Mouse (Mus musculus) intestine, embryonic 15.5 days (tissue): ENCODE results near the gene Emilin3. TPM values are rescaled to one million over a fixed set of nuclear protein-coding genes. Genes with fewer than 3 reads are reported as not detected.
"Not testable (repeated sequence)": the region's sequence is repeated elsewhere in the genome, so short reads cannot be mapped to it uniquely, and the experiment has no call there.

Experiments used
- ATAC-seq: fragments of 200-750 bp; cut with Nextera tagmentation; 2 replicates; pipeline ENCODE4 v1.8.0; 2017; ENCODE audit warnings: moderate TSS enrichment, moderate library complexity
- H3K27ac ChIP-seq: fragments of 300-500 bp; sonication (generic); 2 replicates; pipeline ENCODE4 v1.5.1; 2015; ENCODE audit warnings: mild to moderate bottlenecking, inconsistent platforms
- H3K27me3 ChIP-seq: fragments of 300-500 bp; sonication (generic); replicated peaks from 2 replicates; pipeline ENCODE4 v1.6.1; 2015; ENCODE audit warnings: inconsistent platforms
- H3K36me3 ChIP-seq: fragments of 300-500 bp; sonication (generic); 2 replicates; pipeline ENCODE4 v1.6.1; 2015; ENCODE audit warnings: inconsistent platforms
- H3K4me1 ChIP-seq: fragments of 300-500 bp; sonication (generic); replicated peaks from 2 replicates; pipeline ENCODE4 v1.6.1; 2015; ENCODE audit warnings: inconsistent platforms
- H3K4me2 ChIP-seq: fragments of 300-500 bp; sonication (generic); replicated peaks from 2 replicates; pipeline ENCODE4 v1.6.1; 2015; ENCODE audit warnings: mild to moderate bottlenecking, inconsistent platforms
- H3K4me3 ChIP-seq: fragments of 300-500 bp; sonication (generic); replicated peaks from 2 replicates; pipeline ENCODE4 v1.5.1; 2015; ENCODE audit warnings: inconsistent platforms
- H3K9ac ChIP-seq: fragments of 300-500 bp; sonication (generic); 2 replicates; pipeline ENCODE4 v1.6.1; 2015; ENCODE audit warnings: inconsistent platforms
- H3K9me3 ChIP-seq: fragments of 300-500 bp; sonication (generic); 2 replicates; pipeline ENCODE4 v1.6.1; 2016; ENCODE audit warnings: inconsistent platforms
- WGBS: fragments of 180-500 bp; shearing (Covaris S2); methylation state at CpG from one replicate; pipeline ENCODE4 v1.1.7; 2015; 5-methylcytosine and 5-hydroxymethylcytosine counted together
- polyA plus RNA-seq: library from polyadenylated mRNA; unstranded; fragments of >200 nt; fragmentation: Nextera tagmentation; extraction: Ambion mirVana; gene quantifications from 2 replicates; pipeline ENCODE4 v1.2.1, GENCODE M21; 2015

Gene Emilin3
- polyA plus RNA-seq, result 29.5 and 33.0 TPM in 2 replicates

DNA sequence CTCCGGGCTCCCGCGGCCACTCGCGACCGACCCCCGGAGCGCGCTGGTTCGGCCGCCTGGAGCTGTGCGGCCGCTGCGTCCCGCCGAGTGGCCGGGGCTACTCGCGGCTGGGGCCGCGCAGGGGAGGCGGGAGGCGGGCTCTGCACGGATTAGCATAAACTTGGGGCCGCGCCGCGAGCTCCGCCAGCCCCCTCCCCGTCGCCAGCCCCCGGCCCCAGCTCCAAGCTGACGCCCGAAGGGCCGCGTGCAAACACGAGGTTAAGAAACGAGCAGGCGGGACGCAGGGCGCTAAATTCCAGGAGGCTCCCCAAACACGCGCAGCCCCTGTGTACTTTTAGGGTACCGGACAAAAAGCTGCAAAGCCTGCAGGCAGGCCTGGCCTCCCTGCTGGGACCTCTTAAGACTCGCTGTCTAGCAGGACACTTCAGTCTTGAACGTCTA lies at the start of gene Emilin3:
Emilin3 (minus strand) TSS at position 98 of the 441 bp plus-strand sequence.
- peak; percentile 74 for ATAC-seq
- H3K9ac ChIP-seq, result peak within 1 kb of the TSS; percentile 57
- no peaks in the 10 kb centered on the region for H3K9me3 ChIP-seq
- WGBS, result under 1% methylated on average over 46 of the region's 46 CpGs
- H3K4me2 ChIP-seq, result peak within 1 kb of the TSS; percentile 93
- H3K4me1 ChIP-seq, result peaks cover 28% of the 10 kb centered on the region
- H3K27me3 ChIP-seq, result peaks cover 23% of the 10 kb centered on the region
- H3K4me3 ChIP-seq, result peak within 1 kb of the TSS; percentile 53
- H3K36me3 ChIP-seq, result 0 out of 2 replicates have a peak, but pooled peaks cover 9% of the 10 kb centered on the region
- H3K27ac ChIP-seq, result peak within 1 kb of the TSS; percentile 54; the same call in 1 of the 2 replicates

DNA sequence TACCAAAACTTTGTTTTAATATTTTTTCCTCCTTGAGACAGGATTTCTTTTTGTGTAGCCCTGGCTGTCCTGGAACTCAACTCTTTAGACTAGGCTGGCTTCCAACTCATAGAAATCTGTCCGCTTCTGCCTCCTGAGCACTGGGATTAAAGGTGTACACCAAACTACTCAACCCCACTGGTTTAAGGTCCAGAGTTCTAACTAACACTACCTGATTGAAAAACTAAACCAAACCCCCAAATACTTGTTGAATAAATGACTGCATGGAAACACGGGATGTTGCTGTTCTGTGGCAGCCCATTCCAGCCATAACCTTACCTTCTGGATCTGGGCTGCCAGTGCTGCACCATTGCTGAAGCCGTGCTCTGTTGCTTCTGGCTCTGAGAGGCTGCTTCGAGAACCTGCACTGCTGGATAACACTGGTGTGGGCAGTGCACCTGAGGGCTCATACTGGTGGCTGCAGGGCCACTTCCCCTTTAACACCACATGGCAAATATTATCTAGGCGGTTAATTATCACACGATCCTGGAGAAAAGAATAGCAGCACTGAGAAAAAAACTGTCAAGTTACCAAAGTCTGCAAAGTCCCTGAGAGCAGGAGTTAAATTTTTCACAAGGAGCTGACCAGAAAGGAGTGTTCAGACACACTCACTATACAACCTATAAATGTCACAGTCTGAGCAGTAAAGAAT lies 49.0 kb upstream of the Emilin3 start:
- peaks cover 16% of the 10 kb centered on the region for H3K36me3 ChIP-seq
- no peaks in the 10 kb centered on the region for H3K27me3 ChIP-seq
- no peak overlapping the region for H3K9ac ChIP-seq
- 84% methylated on average over 6 of the region's 6 CpGs for WGBS
- H3K4me1 ChIP-seq, result no peaks in the 10 kb centered on the region
- no peak overlapping the region for H3K4me2 ChIP-seq
- no peak for ATAC-seq
- H3K9me3 ChIP-seq, result no peaks in the 10 kb centered on the region
- H3K4me3 ChIP-seq, result no peak overlapping the region
- no peak overlapping the region for H3K27ac ChIP-seq

DNA sequence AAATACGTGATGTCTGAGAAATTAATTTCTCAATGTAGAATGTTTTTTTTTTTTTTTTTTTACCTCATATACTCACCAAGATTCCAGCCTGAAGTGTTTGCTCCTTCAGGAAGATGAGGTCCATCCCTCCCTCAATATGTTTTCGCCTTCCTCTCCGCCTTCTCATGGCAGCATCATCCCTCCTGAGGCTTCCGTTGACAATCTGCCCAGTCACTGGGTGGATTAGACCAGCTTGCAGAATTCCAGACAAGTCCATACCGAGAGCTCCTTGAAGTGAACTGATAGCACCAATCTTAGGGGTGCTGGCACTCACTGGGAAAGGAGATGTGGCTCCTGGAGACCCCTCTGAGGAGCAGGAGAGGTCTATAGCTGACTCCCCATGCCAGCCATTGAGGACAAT lies 47.8 kb upstream of the Emilin3 start:
- WGBS, result 94% methylated on average over 5 of the region's 5 CpGs
- Histone ChIP-seq H3K27me3 (no peaks in the 10 kb centered on the region), H3K9ac (no peak overlapping the region), H3K4me2 (no peak overlapping the region), H3K27ac (no peak overlapping the region), H3K9me3 (no peaks in the 10 kb centered on the region), H3K4me1 (no peaks in the 10 kb centered on the region), H3K36me3 (peaks cover 7% of the 10 kb centered on the region), H3K4me3 (no peak overlapping the region)
- ATAC-seq, result no peak

GRCm38 (mm10) chr2:160958737-160959136 lies 46.6 kb upstream of the Emilin3 start:
- Histone ChIP-seq H3K27me3 (no peaks in the 10 kb centered on the region), H3K4me1 (no peaks in the 10 kb centered on the region), H3K36me3 (peaks cover 7% of the 10 kb centered on the region), H3K9me3 (no peaks in the 10 kb centered on the region), H3K9ac (no peak overlapping the region), H3K4me3 (no peak overlapping the region), H3K27ac (no peak overlapping the region), H3K4me2 (no peak overlapping the region)
- 90% methylated on average over 5 of the region's 5 CpGs for WGBS
- no peak for ATAC-seq

- H3K4me1 ChIP-seq, H3K4me3 ChIP-seq, ATAC-seq, H3K36me3 ChIP-seq, H3K9me3 ChIP-seq, H3K27me3 ChIP-seq, H3K27ac ChIP-seq, H3K9ac ChIP-seq, H3K4me2 ChIP-seq: not testable (repeated sequence)
Observed at GRCm38 (mm10) chr2:160957801-160958200, 45.7 kb upstream of the Emilin3 start.

DNA sequence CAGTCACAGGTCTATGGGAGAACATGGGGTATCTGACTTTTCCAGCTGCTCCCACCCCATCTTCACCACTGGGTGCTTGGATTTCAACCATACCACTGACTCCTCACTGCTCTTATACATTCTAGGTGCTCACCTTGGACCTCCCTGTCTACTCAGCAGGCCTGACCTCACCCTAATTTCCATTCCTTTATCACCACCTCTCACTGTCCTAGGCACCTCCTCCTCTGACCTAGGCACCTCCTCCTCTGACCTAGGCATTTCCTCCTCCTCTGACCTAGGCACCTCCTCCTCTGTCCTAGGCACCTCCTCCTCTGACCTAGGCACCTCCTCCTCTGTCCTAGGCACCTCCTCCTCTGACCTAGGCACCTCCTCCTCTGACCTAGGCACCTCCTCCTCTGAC lies 45.2 kb upstream of the Emilin3 start:
- not testable (repeated sequence) for ATAC-seq, H3K9me3 ChIP-seq, H3K4me1 ChIP-seq, H3K4me2 ChIP-seq, H3K27me3 ChIP-seq, H3K4me3 ChIP-seq, H3K27ac ChIP-seq, H3K36me3 ChIP-seq, H3K9ac ChIP-seq

- Histone ChIP-seq H3K36me3 (peaks cover 4% of the 10 kb centered on the region), H3K27me3 (no peaks in the 10 kb centered on the region), H3K27ac (no peak overlapping the region), H3K9ac (no peak overlapping the region), H3K4me2 (no peak overlapping the region), H3K9me3 (no peaks in the 10 kb centered on the region), H3K4me3 (no peak overlapping the region), H3K4me1 (no peaks in the 10 kb centered on the region)
- WGBS, result 71% methylated on average over 7 of the region's 7 CpGs
- no peak for ATAC-seq
Observed at GRCm38 (mm10) chr2:160955331-160955730, 43.2 kb upstream of the Emilin3 start.

- H3K36me3 ChIP-seq, result peaks cover 9% of the 10 kb centered on the region
- no peak overlapping the region for H3K4me2 ChIP-seq
- H3K27ac ChIP-seq, result no peak overlapping the region
- H3K27me3 ChIP-seq, result no peaks in the 10 kb centered on the region
- ATAC-seq, result no peak
- H3K4me3 ChIP-seq, result no peak overlapping the region
- WGBS, result 95% methylated on average over 3 of the region's 3 CpGs
- no peak overlapping the region for H3K9ac ChIP-seq
- H3K9me3 ChIP-seq, result no peaks in the 10 kb centered on the region
- H3K4me1 ChIP-seq, result no peaks in the 10 kb centered on the region
Observed at GRCm38 (mm10) chr2:160954541-160954940, 42.4 kb upstream of the Emilin3 start.

- H3K36me3 ChIP-seq, result peaks cover 18% of the 10 kb centered on the region
- ATAC-seq, result no peak
- 77% methylated on average over 7 of the region's 7 CpGs for WGBS
Observed at GRCm38 (mm10) chr2:160953131-160953873, 41.2 kb upstream of the Emilin3 start.

GRCm38 (mm10) chr2:160951595-160951994 lies 39.5 kb upstream of the Emilin3 start:
- WGBS, result 72% methylated on average over 4 of the region's 4 CpGs
- Histone ChIP-seq H3K27ac (no peak overlapping the region), H3K4me3 (no peak overlapping the region), H3K4me1 (no peaks in the 10 kb centered on the region), H3K9me3 (no peaks in the 10 kb centered on the region), H3K27me3 (no peaks in the 10 kb centered on the region), H3K36me3 (peaks cover 23% of the 10 kb centered on the region), H3K4me2 (no peak overlapping the region), H3K9ac (no peak overlapping the region)
- no peak for ATAC-seq

More at GRCm38 (mm10) chr2:160953131-160953873, 41.2 kb upstream of the Emilin3 start:
- H3K9ac ChIP-seq, result no peak overlapping the region
- H3K9me3 ChIP-seq, result no peaks in the 10 kb centered on the region
- H3K4me3 ChIP-seq, result no peak overlapping the region
- H3K4me1 ChIP-seq, result no peaks in the 10 kb centered on the region
- H3K4me2 ChIP-seq, result no peak overlapping the region
- H3K27ac ChIP-seq, result no peak overlapping the region
- H3K27me3 ChIP-seq, result no peaks in the 10 kb centered on the region

- Histone ChIP-seq H3K27ac (no peak overlapping the region), H3K27me3 (no peaks in the 10 kb centered on the region), H3K36me3 (no peaks in the 10 kb centered on the region), H3K9ac (no peak overlapping the region), H3K9me3 (no peaks in the 10 kb centered on the region), H3K4me3 (no peak overlapping the region), H3K4me2 (no peak overlapping the region), H3K4me1 (0 out of 2 replicates have a peak, but pooled peaks cover 9% of the 10 kb centered on the region)
- WGBS, result 59% methylated on average over 3 of the region's 3 CpGs
- ATAC-seq, result no peak
Observed at GRCm38 (mm10) chr2:160942443-160942842, 30.3 kb upstream of the Emilin3 start.

DNA sequence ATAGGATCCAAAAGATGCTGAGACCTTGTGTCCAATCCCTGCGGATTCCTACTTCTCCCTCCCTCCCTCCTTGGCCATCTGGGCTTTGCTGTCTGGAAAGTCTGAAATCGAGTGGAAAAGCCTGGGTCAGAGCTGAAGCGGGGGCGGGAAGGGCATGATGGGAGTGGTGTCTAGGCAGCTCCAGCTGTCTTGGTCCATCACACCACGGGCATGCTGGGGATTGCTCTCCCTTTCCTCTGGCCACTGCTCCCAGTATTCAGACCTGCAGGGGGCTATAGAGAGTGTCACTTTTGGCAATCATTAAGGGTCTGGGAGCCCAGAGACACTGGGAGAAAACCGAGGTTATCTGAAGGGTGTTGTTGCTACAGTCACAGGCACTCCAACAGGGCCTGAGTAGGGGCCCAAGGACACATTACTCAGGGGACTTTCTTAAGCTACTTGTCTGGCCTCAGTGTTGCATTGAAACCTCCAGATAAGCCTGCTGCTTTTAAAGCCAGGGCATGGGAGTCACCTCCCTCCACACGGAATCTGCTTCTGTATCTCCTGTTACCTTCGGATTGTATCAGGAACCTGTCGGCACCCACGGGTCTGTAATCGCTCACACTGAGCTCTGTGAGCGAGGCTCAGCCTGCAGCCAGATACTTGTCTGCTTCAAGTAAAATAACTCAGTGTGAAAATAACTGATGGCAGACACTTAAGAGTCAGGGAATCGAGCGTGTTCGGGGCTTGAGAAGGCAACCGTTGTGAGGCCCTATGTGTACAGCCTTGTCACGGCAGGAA lies 29.0 kb upstream of the Emilin3 start:
- ATAC-seq, result no peak
- H3K4me3 ChIP-seq, result no peak overlapping the region
- H3K36me3 ChIP-seq, result no peaks in the 10 kb centered on the region
- no peak overlapping the region for H3K4me2 ChIP-seq
- H3K9ac ChIP-seq, result no peak overlapping the region
- no peaks in the 10 kb centered on the region for H3K27me3 ChIP-seq
- 51% methylated on average over 17 of the region's 17 CpGs for whole genome bisulfite sequencing
- H3K4me1 ChIP-seq, result 0 out of 2 replicates have a peak, but pooled peaks cover 9% of the 10 kb centered on the region
- no peaks in the 10 kb centered on the region for H3K9me3 ChIP-seq
- H3K27ac ChIP-seq, result no peak overlapping the region
